Mouse (Mus musculus) liver, embryonic 14.5 days (tissue): Measurements from ENCODE around the gene Parva.

Experiments
- CTCF ChIP-seq: IDR thresholded peaks from 2 replicates; pipeline ENCODE4 v1.5.1; 2016; ENCODE audit warnings: antibody characterized with exemption, low read depth, control low read depth
- EP300 ChIP-seq: IDR thresholded peaks from 2 replicates; pipeline ENCODE4 v1.6.1; 2016; ENCODE audit warnings: antibody characterized with exemption, low read depth

- TF ChIP-seq CTCF (no peak), EP300 (no peak)
Observed at GRCm38 (mm10) chr7:112603496-112604170, 176.3 kb downstream of the Parva start.
